Mouse (Mus musculus) liver, embryonic 13.5 days (tissue): ENCODE results near the gene Pafah2. TPM values are rescaled to one million over a fixed set of nuclear protein-coding genes. Genes with fewer than 3 reads are reported as not detected.

Source experiments
- ATAC-seq: fragments of 200-750 bp; cut with Nextera tagmentation; 2 replicates; pipeline ENCODE4 v1.8.0; 2017; ENCODE audit warnings: low read depth, mild to moderate bottlenecking, moderate number of reproducible peaks, moderate library complexity
- DNase-seq: peaks from one replicate; pipeline ENCODE4 v3.0.0; 2022
- H3K27ac ChIP-seq: fragments of 300-500 bp; sonication (generic); 2 replicates; pipeline ENCODE4 v1.5.1; 2015; ENCODE audit warnings: moderate library complexity, mild to moderate bottlenecking, inconsistent platforms
- H3K27me3 ChIP-seq: fragments of 300-500 bp; sonication (generic); 2 replicates; pipeline ENCODE4 v1.6.1; 2015; ENCODE audit warnings: mild to moderate bottlenecking, inconsistent platforms
- H3K36me3 ChIP-seq: fragments of 300-500 bp; sonication (generic); 2 replicates; pipeline ENCODE4 v1.6.1; 2015; ENCODE audit warnings: mild to moderate bottlenecking, inconsistent platforms
- H3K4me1 ChIP-seq: fragments of 300-500 bp; sonication (generic); replicated peaks from 2 replicates; pipeline ENCODE4 v1.6.1; 2015; ENCODE audit warnings: inconsistent platforms
- H3K4me2 ChIP-seq: fragments of 300-500 bp; sonication (generic); 2 replicates; pipeline ENCODE4 v1.6.1; 2015; ENCODE audit warnings: inconsistent platforms, mild to moderate bottlenecking, moderate library complexity
- H3K4me3 ChIP-seq: fragments of 300-500 bp; sonication (generic); replicated peaks from 2 replicates; pipeline ENCODE4 v1.5.1; 2015; ENCODE audit warnings: mild to moderate bottlenecking, inconsistent platforms
- H3K9ac ChIP-seq: fragments of 300-500 bp; sonication (generic); 2 replicates; pipeline ENCODE4 v1.6.1; 2015; ENCODE audit warnings: mild to moderate bottlenecking, inconsistent platforms
- H3K9me3 ChIP-seq: fragments of 300-500 bp; sonication (generic); replicated peaks from 2 replicates; pipeline ENCODE4 v1.6.1; 2016; ENCODE audit warnings: inconsistent platforms
- WGBS: fragments of 180-500 bp; shearing (Covaris S2); methylation state at CpG from one replicate; pipeline ENCODE4 v1.1.7; 2015; ENCODE audit not compliant: insufficient replicate concordance; 5-methylcytosine and 5-hydroxymethylcytosine counted together
- polyA plus RNA-seq: library from polyadenylated mRNA; unstranded; fragments of >200 nt; fragmentation: Nextera tagmentation; extraction: Ambion mirVana; gene quantifications from 2 replicates; pipeline ENCODE4 v1.2.1, GENCODE M21; 2015

The Pafah2 gene
- polyA plus RNA-seq, 1 experiment from 2014 or later: 3.7 TPM

DNA sequence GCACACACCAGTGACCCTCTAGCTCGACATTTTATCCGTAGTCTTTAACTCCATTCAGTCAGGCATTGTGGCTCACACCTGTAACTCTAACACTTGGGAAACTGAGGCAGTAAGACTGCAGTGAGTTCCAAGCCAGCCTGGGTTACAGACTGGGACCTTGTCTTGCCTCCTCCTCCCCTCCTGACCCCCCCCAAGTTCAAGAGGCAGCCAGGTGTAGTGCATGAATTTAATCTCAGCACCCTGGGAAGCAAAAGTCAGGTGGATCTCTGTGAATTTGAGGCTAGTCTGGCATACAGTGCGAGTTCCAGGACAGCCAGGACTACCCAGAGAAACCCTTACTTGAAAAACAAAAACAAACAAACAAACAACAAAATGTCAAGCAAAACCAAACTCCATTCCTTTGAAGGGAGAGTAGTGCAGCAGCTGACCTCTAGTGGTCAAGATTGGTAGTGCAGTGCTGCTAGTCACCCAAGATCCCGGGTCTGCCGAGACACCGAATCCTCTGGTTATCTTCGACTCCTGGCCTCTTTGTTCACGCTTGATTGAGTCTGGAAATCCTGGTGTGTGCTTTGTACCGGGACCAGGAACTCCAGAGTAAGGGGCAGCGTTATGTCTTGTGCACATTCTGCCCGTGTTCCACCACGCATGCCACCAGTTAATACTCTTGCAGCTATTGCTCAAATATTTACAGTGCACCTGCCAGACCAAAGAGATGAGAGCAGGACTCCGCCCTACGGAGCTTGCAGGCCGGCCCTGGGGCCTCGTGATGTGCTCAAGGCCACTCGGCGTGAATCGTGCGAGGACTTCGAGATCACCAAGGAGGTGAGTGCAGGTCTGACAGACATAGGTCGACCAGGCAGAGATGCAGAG is 39.3 kb upstream of the Pafah2 start:
- Histone ChIP-seq H3K4me3 (0 out of 2 replicates have a peak overlapping the region, but pooled peaks have one; percentile 16), H3K9ac (no peak overlapping the region), H3K36me3 (no peaks in the 10 kb centered on the region), H3K27me3 (peaks cover 16% of the 10 kb centered on the region; the same call in 1 of the 2 replicates), H3K4me1 (peaks cover 14% of the 10 kb centered on the region), H3K27ac (no peak overlapping the region), H3K9me3 (no peaks in the 10 kb centered on the region), H3K4me2 (peak overlapping the region; percentile 29)
- WGBS: 22% methylated on average over 22 of the region's 22 CpGs
- DNase-seq: peak; percentile 18
- ATAC-seq: 0 out of 2 replicates have a peak, but pooled peaks have one; percentile 18

- H3K4me2 ChIP-seq: peak overlapping the region; percentile 29
- WGBS: 40% methylated on average over 17 of the region's 17 CpGs
- H3K36me3 ChIP-seq: no peaks in the 10 kb centered on the region
- H3K27me3 ChIP-seq: peaks cover 20% of the 10 kb centered on the region; the same call in 1 of the 2 replicates
- H3K9ac ChIP-seq: no peak overlapping the region
- H3K9me3 ChIP-seq: no peaks in the 10 kb centered on the region
- ATAC-seq (0 out of 2 replicates have a peak, but pooled peaks have one; percentile 37), DNase-seq (no peak)
- H3K4me3 ChIP-seq: no peak overlapping the region
- peaks cover 14% of the 10 kb centered on the region for H3K4me1 ChIP-seq
- H3K27ac ChIP-seq: no peak overlapping the region
These were observed 38.7 kb upstream of the Pafah2 start for GRCm38 (mm10) chr4:134357461-134357771.

- Histone ChIP-seq H3K9me3 (no peaks in the 10 kb centered on the region), H3K4me3 (no peak overlapping the region), H3K4me2 (no peak overlapping the region), H3K9ac (no peak overlapping the region), H3K36me3 (no peaks in the 10 kb centered on the region), H3K27me3 (peaks cover 33% of the 10 kb centered on the region), H3K4me1 (peaks cover 8% of the 10 kb centered on the region; the same call in 1 of the 2 replicates), H3K27ac (no peak overlapping the region)
- WGBS: 57% methylated on average over 6 of the region's 6 CpGs
- DNase-seq (no peak), ATAC-seq (no peak)
These were observed 36.5 kb upstream of the Pafah2 start for GRCm38 (mm10) chr4:134359649-134360048.

GRCm38 (mm10) chr4:134361215-134361614 is 34.9 kb upstream of the Pafah2 start:
- no peak for ATAC-seq
- Histone ChIP-seq H3K4me2 (no peak overlapping the region), H3K27ac (no peak overlapping the region), H3K27me3 (peaks cover 41% of the 10 kb centered on the region), H3K36me3 (no peaks in the 10 kb centered on the region), H3K4me3 (no peak overlapping the region), H3K9ac (no peak overlapping the region), H3K4me1 (peaks cover 8% of the 10 kb centered on the region; the same call in 1 of the 2 replicates), H3K9me3 (no peaks in the 10 kb centered on the region)
- DNase-seq: no peak
- whole genome bisulfite sequencing: 32% methylated on average over 5 of the region's 5 CpGs

DNA sequence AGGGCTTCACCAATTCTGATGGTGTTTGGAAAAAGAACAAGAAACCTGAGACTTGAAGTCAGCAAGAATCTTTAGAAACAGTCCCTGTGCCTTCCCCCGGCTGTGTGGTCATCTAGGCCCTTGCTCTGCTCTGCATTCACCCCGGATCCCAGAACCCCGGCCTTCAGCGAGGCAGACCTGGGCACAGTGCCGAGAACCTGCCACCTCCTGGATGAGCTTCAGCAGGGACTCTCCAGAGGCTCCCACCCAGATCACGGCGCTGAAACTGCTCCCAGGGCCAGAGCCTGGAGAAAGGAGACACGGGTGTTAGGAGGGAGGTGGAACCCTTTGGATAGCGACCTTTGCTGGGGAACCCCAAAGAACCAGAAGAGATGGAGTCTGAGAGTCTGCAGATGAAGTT is 34.0 kb upstream of the Pafah2 start:
- Histone ChIP-seq H3K4me2 (no peak overlapping the region), H3K4me1 (peaks cover 5% of the 10 kb centered on the region; the same call in 1 of the 2 replicates), H3K27ac (no peak overlapping the region), H3K27me3 (peaks cover 41% of the 10 kb centered on the region), H3K36me3 (no peaks in the 10 kb centered on the region), H3K9me3 (no peaks in the 10 kb centered on the region), H3K9ac (no peak overlapping the region), H3K4me3 (no peak overlapping the region)
- 55% methylated on average over 9 of the region's 9 CpGs for WGBS
- DNase-seq: no peak
- ATAC-seq: no peak

DNA sequence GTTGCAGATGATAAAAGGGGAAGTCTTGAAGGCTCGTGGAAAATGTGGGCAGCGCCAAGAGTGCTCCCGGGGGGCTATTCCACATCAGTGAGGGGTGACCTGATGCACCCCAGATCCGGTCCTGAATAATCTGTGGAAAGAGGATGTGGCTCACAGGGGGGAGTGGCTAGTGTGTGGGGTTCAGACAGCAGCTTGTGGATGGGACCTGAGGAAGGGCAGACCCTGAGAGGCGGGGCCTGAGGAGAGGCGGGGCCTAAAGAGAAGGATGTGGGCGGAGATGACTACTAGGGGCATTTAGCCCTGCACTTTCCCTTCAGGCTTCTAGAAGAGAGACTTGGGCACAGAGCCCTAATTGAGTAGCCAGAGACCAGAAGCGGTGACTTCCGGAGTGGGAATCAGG is 33.5 kb upstream of the Pafah2 start:
- H3K9ac ChIP-seq: no peak overlapping the region
- DNase-seq (no peak), ATAC-seq (no peak)
- no peak overlapping the region for H3K4me3 ChIP-seq
- WGBS: 4% methylated on average over 9 of the region's 9 CpGs
- H3K9me3 ChIP-seq: no peaks in the 10 kb centered on the region
- no peak overlapping the region for H3K27ac ChIP-seq
- H3K36me3 ChIP-seq: no peaks in the 10 kb centered on the region
- peak overlapping the region; percentile 28 for H3K4me2 ChIP-seq
- H3K27me3 ChIP-seq: peaks cover 37% of the 10 kb centered on the region
- H3K4me1 ChIP-seq: peaks cover under 1% of the 10 kb centered on the region; the same call in 1 of the 2 replicates

- DNase-seq: no peak
- peaks cover 54% of the 10 kb centered on the region for H3K27me3 ChIP-seq
- H3K4me2 ChIP-seq: no peak overlapping the region
- no peaks in the 10 kb centered on the region for H3K36me3 ChIP-seq
- no peaks in the 10 kb centered on the region for H3K4me1 ChIP-seq
- H3K4me3 ChIP-seq: no peak overlapping the region
- no peak for ATAC-seq
- WGBS: 18% methylated on average over 5 of the region's 5 CpGs
- H3K9ac ChIP-seq: no peak overlapping the region
- no peaks in the 10 kb centered on the region for H3K9me3 ChIP-seq
- H3K27ac ChIP-seq: no peak overlapping the region
These were observed 30.8 kb upstream of the Pafah2 start for GRCm38 (mm10) chr4:134365280-134365679.

DNA sequence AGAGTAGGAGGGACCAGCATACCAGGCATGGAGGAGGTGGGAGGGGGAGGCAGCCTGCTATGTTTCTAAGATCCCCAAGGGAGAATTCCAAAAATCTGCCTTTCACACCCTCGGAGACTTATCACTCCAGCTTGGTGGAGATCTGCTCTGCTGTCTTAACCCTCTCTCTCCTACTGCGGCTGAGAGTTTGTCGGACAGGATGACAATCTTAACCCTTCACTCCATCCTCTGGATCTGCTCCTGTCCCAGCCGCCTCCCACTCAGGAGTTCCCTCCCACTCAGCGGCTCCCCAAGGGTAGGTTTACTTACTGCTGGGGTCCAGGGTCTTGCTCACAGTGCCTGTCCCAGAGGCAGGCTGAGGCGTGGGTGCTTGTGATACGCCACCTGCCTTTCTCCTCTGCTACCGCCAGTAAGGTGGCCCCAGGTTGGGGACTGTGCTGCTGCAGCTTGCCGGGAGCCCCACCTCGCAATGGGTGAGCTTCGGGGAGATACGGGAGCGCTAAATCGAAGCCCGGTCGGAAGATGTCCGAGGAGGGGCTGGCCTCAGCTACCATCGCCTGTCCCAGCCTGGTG is 25.4 kb upstream of the Pafah2 start:
- no peak overlapping the region for H3K9ac ChIP-seq
- H3K4me3 ChIP-seq: peak overlapping the region; percentile 22
- peak overlapping the region; percentile 67 for H3K4me2 ChIP-seq
- H3K4me1 ChIP-seq: peaks cover 20% of the 10 kb centered on the region
- H3K27ac ChIP-seq: no peak overlapping the region
- H3K36me3 ChIP-seq: no peaks in the 10 kb centered on the region
- ATAC-seq: no peak
- H3K27me3 ChIP-seq: peaks cover 63% of the 10 kb centered on the region
- H3K9me3 ChIP-seq: no peaks in the 10 kb centered on the region
- WGBS: 3% methylated on average over 18 of the region's 18 CpGs
- no peak for DNase-seq

- Histone ChIP-seq H3K27ac (no peak overlapping the region), H3K4me1 (peaks cover 20% of the 10 kb centered on the region), H3K9ac (no peak overlapping the region), H3K27me3 (peaks cover 63% of the 10 kb centered on the region), H3K4me2 (peak overlapping the region; percentile 67), H3K9me3 (no peaks in the 10 kb centered on the region), H3K4me3 (peak overlapping the region; percentile 22), H3K36me3 (no peaks in the 10 kb centered on the region)
- 3% methylated on average over 17 of the region's 17 CpGs for WGBS
- ATAC-seq (no peak), DNase-seq (no peak)
These were observed 24.7 kb upstream of the Pafah2 start for GRCm38 (mm10) chr4:134371316-134371855.

- Histone ChIP-seq H3K9me3 (no peaks in the 10 kb centered on the region), H3K9ac (no peak overlapping the region), H3K36me3 (no peaks in the 10 kb centered on the region), H3K4me1 (peaks cover 20% of the 10 kb centered on the region), H3K27ac (no peak overlapping the region), H3K4me3 (peak overlapping the region; percentile 49), H3K27me3 (peaks cover 63% of the 10 kb centered on the region), H3K4me2 (peak overlapping the region; percentile 67)
- WGBS: under 1% methylated on average over 16 of the region's 16 CpGs
- peak; percentile 56 for DNase-seq
- ATAC-seq: 0 out of 2 replicates have a peak, but pooled peaks have one; percentile 45
These were observed 23.8 kb upstream of the Pafah2 start for GRCm38 (mm10) chr4:134372294-134372747.

DNA sequence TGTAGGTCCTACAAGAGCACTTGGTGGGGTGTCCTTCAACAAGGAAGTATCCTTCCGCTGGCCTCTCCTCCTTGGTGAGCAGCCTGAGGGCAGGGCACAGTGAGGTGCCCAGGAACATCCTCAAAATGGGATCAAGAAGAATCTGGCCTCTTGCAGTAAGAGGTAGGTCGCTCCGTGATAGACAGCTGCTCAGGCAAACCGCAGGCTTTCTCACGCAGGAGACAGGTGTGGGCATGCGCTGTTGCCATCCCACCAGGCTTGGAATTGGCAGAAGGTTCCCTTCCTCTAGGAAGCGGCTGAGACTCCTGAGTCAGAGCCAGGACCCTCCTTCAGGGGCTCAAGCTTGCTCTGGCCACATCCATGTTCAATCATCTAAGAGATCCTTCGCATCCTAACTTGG is 22.8 kb upstream of the Pafah2 start:
- Histone ChIP-seq H3K4me1 (peaks cover 20% of the 10 kb centered on the region), H3K27me3 (peaks cover 56% of the 10 kb centered on the region), H3K4me3 (no peak overlapping the region), H3K36me3 (no peaks in the 10 kb centered on the region), H3K4me2 (no peak overlapping the region), H3K27ac (no peak overlapping the region), H3K9ac (no peak overlapping the region), H3K9me3 (no peaks in the 10 kb centered on the region)
- 66% methylated on average over 8 of the region's 8 CpGs for WGBS
- ATAC-seq: no peak
- DNase-seq: no peak
